Mouse (Mus musculus) hindbrain, embryonic 10.5 days (tissue): Measurements from ENCODE around the gene Pvr. TPM values are rescaled to one million over a fixed set of nuclear protein-coding genes. Genes with fewer than 3 reads are reported as not detected.

Source experiments
- DNase-seq: peaks from one replicate; pipeline ENCODE4 v3.0.0-alpha.2; 2017; ENCODE audit warnings: low spot score
- H3K27ac ChIP-seq: fragments of 300-500 bp; sonication (generic); 2 replicates; pipeline ENCODE4 v1.5.1; 2016; ENCODE audit warnings: mild to moderate bottlenecking, moderate library complexity
- H3K27me3 ChIP-seq: fragments of 300-500 bp; sonication (generic); 2 replicates; pipeline ENCODE4 v1.6.1; 2016; ENCODE audit warnings: mild to moderate bottlenecking; ENCODE audit not compliant: poor library complexity, insufficient read depth, severe bottlenecking
- H3K36me3 ChIP-seq: fragments of 300-500 bp; sonication (generic); 2 replicates; pipeline ENCODE4 v1.6.1; 2016; ENCODE audit warnings: mild to moderate bottlenecking, moderate library complexity
- H3K4me1 ChIP-seq: fragments of 300-500 bp; sonication (generic); replicated peaks from 2 replicates; pipeline ENCODE4 v1.6.1; 2016; ENCODE audit warnings: mild to moderate bottlenecking
- H3K4me3 ChIP-seq: fragments of 300-500 bp; sonication (generic); 2 replicates; pipeline ENCODE4 v1.5.1; 2016; ENCODE audit warnings: mild to moderate bottlenecking, moderate library complexity
- H3K9me3 ChIP-seq: fragments of 300-500 bp; sonication (generic); 2 replicates; pipeline ENCODE4 v1.6.1; 2016; ENCODE audit warnings: mild to moderate bottlenecking, moderate library complexity
- WGBS: fragments of 180-500 bp; shearing (Covaris S2); methylation state at CpG from one replicate; pipeline ENCODE4 v1.1.7; 2016; 5-methylcytosine and 5-hydroxymethylcytosine counted together
- polyA plus RNA-seq: library from polyadenylated mRNA; unstranded; fragments of >200 nt; fragmentation: Nextera tagmentation; extraction: Ambion mirVana; gene quantifications from 2 replicates; pipeline ENCODE4 v1.2.1, GENCODE M21; 2016

The Pvr gene
- polyA plus RNA-seq = 4.4 and 5.4 TPM in 2 replicates

GRCm38 (mm10) chr7:19920506-19921261 lies at the start of gene Pvr:
Gene Pvr (minus strand): TSS chr7:19921160.
- Histone ChIP-seq H3K9me3 (no peaks in the 10 kb centered on the region), H3K4me1 (peaks cover 20% of the 10 kb centered on the region), H3K36me3 (peaks cover 11% of the 10 kb centered on the region), H3K27me3 (0 out of 2 replicates have a peak, but pooled peaks cover 3% of the 10 kb centered on the region), H3K27ac (peak within 1 kb of the TSS; percentile 91), H3K4me3 (peak within 1 kb of the TSS; percentile 82)
- peak; percentile 75 for DNase-seq
- WGBS = under 1% methylated on average over 60 of the region's 60 CpGs

- Histone ChIP-seq H3K36me3 (no peaks in the 10 kb centered on the region), H3K4me1 (no peaks in the 10 kb centered on the region), H3K4me3 (no peak overlapping the region), H3K27me3 (no peaks in the 10 kb centered on the region), H3K27ac (no peak overlapping the region), H3K9me3 (peaks cover 59% of the 10 kb centered on the region)
- no peak for DNase-seq
- WGBS = 90% methylated on average over 8 of the region's 8 CpGs
These were observed 49.2 kb upstream of the Pvr start for GRCm38 (mm10) chr7:19970196-19970595.

DNA sequence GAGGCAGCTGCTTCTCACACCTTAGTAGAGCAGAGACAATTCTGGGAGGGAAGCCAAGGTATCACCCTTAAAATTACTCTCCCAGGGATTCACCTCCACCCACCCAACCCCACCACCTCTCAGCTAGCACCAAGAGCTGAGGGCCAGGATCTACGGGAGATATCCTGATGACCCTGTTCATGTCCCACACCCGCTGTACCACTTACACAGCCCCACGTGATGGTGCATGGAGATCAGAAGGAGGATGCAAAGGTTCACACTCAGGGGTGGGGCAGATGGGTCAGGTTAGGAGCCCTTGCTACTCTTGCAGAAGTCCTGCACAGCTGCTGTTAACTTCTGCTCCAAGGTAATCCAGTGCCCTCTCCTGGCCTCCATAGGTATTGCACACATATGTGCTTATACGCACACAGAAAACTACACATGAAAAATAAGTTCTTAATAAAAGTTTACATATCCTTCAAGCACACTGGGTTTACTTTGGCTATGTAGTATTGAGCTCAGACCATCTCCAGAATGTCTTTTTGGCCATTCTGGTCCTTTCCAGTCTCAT lies 48.7 kb upstream of the Pvr start:
- H3K36me3 ChIP-seq = no peaks in the 10 kb centered on the region
- H3K9me3 ChIP-seq = peaks cover 53% of the 10 kb centered on the region
- DNase-seq = no peak
- no peaks in the 10 kb centered on the region for H3K4me1 ChIP-seq
- H3K27ac ChIP-seq = no peak overlapping the region
- H3K4me3 ChIP-seq = no peak overlapping the region
- WGBS = 94% methylated on average over 4 of the region's 4 CpGs
- H3K27me3 ChIP-seq = no peaks in the 10 kb centered on the region

- Histone ChIP-seq H3K9me3 (peaks cover 48% of the 10 kb centered on the region), H3K27me3 (no peaks in the 10 kb centered on the region), H3K27ac (no peak overlapping the region), H3K4me3 (no peak overlapping the region), H3K36me3 (no peaks in the 10 kb centered on the region), H3K4me1 (no peaks in the 10 kb centered on the region)
- 70% methylated on average over 3 of the region's 3 CpGs for WGBS
- DNase-seq = no peak
These were observed 48.1 kb upstream of the Pvr start for GRCm38 (mm10) chr7:19969106-19969505.

DNA sequence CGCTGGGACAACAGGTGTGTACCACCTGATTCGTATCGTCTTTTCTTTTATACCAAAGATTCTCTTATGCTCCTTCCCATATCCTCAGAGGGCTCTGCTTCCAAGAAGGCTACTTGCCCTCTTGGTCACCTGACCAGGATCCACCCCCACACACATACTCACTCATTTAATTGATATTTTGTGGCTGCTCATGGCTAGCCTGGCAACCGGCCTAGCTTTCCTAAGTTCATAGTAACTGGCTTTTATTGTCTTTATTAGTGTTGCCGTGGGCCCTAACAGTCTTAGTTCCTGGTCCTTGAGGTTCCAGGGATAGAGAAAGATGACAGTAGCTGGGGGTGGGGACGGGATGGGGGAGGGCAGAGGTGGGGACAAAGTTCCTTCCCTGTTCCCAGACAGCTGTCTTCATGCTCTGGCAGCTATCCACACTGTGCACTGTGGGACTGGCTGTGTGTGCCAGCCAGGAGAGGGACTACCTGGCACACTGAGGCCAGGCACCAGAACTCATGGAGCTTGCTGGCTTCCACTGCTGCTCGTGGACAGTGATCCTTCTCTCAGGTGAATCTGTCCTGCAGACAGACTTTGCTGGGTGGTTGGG lies 44.1 kb upstream of the Pvr start, which contains the start of gene Ceacam20:
Gene Ceacam20, plus strand, starts transcription at position 428 of the 595 bp plus-strand sequence.
- Histone ChIP-seq H3K27me3 (no peaks in the 10 kb centered on the region), H3K36me3 (no peaks in the 10 kb centered on the region), H3K9me3 (peaks cover 22% of the 10 kb centered on the region), H3K4me1 (no peaks in the 10 kb centered on the region), H3K4me3 (no peak within 1 kb of the TSS), H3K27ac (no peak within 1 kb of the TSS)
- 85% methylated on average over 7 of the region's 7 CpGs for WGBS
- DNase-seq = no peak

DNA sequence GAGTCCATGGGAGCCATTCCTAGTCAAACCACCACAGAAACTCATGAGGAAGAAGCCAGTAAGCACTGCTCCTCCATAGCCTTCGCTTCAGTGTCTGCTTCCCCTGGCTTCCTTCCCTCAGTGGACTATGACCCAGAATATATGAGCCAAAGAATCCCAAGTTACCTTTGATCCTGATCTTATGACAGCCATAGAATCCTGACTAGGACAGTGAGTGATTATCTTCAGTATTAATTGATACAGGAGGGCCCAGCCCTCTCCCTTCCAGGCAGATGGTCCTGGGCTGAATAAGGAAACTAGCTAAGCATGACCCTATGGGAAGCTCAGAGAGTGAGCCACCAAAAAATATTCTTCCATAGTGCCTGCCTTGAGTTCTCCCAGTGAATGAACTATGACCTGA lies 41.5 kb upstream of the Pvr start:
- no peaks in the 10 kb centered on the region for H3K4me1 ChIP-seq
- DNase-seq = no peak
- no peaks in the 10 kb centered on the region for H3K36me3 ChIP-seq
- no peak overlapping the region for H3K4me3 ChIP-seq
- no peak overlapping the region for H3K27ac ChIP-seq
- H3K27me3 ChIP-seq = no peaks in the 10 kb centered on the region
- peaks cover 12% of the 10 kb centered on the region; the same call in 1 of the 2 replicates for H3K9me3 ChIP-seq
- WGBS = 66% methylated on average over 1 of the region's 1 CpGs

DNA sequence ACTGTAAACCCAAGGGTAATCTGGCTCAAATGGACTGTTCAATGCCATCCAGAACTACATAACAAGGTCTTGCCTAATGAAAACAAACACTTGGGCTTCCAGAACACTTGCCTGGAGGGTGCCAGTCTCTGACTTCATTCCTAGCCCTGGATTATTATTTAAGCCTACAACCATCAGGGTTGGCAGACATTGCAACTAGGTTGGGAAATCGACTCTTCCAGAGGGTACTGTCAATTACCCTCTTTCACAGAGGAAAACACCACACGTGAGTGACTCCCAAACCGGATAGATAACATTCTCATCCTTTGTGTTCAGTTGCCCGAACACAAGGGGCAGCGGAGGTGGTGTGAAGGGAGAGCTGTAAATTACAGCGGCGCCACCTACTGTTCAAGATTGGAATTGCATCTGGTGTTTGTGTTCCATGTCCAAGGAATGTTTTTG lies 35.4 kb upstream of the Pvr start:
- Histone ChIP-seq H3K27ac (no peak overlapping the region), H3K36me3 (no peaks in the 10 kb centered on the region), H3K27me3 (no peaks in the 10 kb centered on the region), H3K9me3 (no peaks in the 10 kb centered on the region; the same call in 1 of the 2 replicates), H3K4me1 (peaks cover 19% of the 10 kb centered on the region), H3K4me3 (no peak overlapping the region)
- 5% methylated on average over 7 of the region's 7 CpGs for WGBS
- peak; percentile 85 for DNase-seq

DNA sequence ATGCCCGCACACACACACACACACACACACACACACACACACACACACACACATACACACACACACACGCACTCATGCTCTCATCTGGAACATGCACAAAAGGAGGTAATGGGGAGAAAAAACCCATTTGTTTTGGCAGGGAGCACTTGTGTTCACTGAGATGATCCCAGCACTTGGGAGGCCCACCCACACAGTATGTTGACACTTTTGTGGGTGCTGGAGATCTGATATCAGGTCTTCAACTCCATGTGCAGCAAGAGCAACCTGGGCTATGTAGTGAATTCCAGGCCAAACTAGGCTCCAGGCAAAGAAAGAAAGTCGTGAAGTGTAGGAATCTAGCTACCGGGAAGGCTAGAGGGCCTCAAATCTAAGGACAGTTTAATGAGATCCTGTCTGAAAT lies 34.9 kb upstream of the Pvr start:
- H3K27ac ChIP-seq = no peak overlapping the region
- WGBS = 86% methylated on average over 4 of the region's 4 CpGs
- H3K27me3 ChIP-seq = no peaks in the 10 kb centered on the region
- no peak for DNase-seq
- no peak overlapping the region for H3K4me3 ChIP-seq
- no peaks in the 10 kb centered on the region for H3K9me3 ChIP-seq
- H3K4me1 ChIP-seq = peaks cover 19% of the 10 kb centered on the region
- H3K36me3 ChIP-seq = no peaks in the 10 kb centered on the region

GRCm38 (mm10) chr7:19953054-19953453 lies 32.1 kb upstream of the Pvr start:
- Histone ChIP-seq H3K4me1 (peaks cover 24% of the 10 kb centered on the region), H3K36me3 (no peaks in the 10 kb centered on the region), H3K27me3 (no peaks in the 10 kb centered on the region), H3K9me3 (no peaks in the 10 kb centered on the region; the same call in 1 of the 2 replicates), H3K4me3 (no peak overlapping the region), H3K27ac (peak overlapping the region; percentile 23; the same call in 1 of the 2 replicates)
- WGBS = 39% methylated on average over 9 of the region's 9 CpGs
- peak; percentile 14 for DNase-seq

GRCm38 (mm10) chr7:19952320-19952986 lies 31.5 kb upstream of the Pvr start:
- DNase-seq = no peak
- 52% methylated on average over 10 of the region's 10 CpGs for WGBS
- Histone ChIP-seq H3K27me3 (no peaks in the 10 kb centered on the region), H3K4me3 (no peak overlapping the region), H3K36me3 (no peaks in the 10 kb centered on the region), H3K27ac (peak overlapping the region; percentile 29; the same call in 1 of the 2 replicates), H3K9me3 (no peaks in the 10 kb centered on the region; the same call in 1 of the 2 replicates), H3K4me1 (peaks cover 24% of the 10 kb centered on the region)

DNA sequence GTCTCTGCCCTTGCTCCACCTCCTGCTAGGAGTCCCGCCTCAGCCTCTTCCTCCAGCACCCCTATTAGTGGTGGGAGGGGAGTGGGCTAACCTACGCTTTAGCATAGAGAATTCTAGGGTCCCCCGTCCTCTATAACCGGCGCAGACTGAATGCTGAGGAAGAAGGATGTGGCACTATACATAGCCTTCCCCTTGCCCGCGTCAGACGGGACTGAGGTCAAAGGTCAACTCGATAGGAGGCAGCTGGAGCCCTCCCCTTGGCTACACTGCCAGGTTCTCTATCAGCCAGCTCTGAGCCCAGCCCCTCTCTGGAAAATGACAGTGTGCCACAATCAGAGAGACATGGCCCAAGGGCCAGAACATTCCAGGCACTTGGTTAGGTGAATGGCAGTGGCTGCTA lies 29.6 kb upstream of the Pvr start, which contains the start of gene Igsf23:
Gene Igsf23, minus strand, starts transcription at position 168 of the 400 bp plus-strand sequence.
- no peak within 1 kb of the TSS for H3K27ac ChIP-seq
- 52% methylated on average over 9 of the region's 9 CpGs for WGBS

GRCm38 (mm10) chr7:19949996-19950395 lies 29.0 kb upstream of the Pvr start:
- no peak overlapping the region for H3K27ac ChIP-seq
- H3K4me3 ChIP-seq = no peak overlapping the region
- H3K4me1 ChIP-seq = peaks cover 24% of the 10 kb centered on the region
- no peak for DNase-seq
- no peaks in the 10 kb centered on the region for H3K27me3 ChIP-seq
- H3K9me3 ChIP-seq = no peaks in the 10 kb centered on the region; the same call in 1 of the 2 replicates
- 61% methylated on average over 10 of the region's 10 CpGs for WGBS
- no peaks in the 10 kb centered on the region for H3K36me3 ChIP-seq

More for the DNA sequence above, 29.6 kb upstream of the Pvr start, which contains the start of gene Igsf23:
- Histone ChIP-seq H3K4me1 (peaks cover 24% of the 10 kb centered on the region), H3K9me3 (no peaks in the 10 kb centered on the region; the same call in 1 of the 2 replicates), H3K27me3 (no peaks in the 10 kb centered on the region), H3K4me3 (no peak within 1 kb of the TSS), H3K36me3 (no peaks in the 10 kb centered on the region)
- DNase-seq = no peak
